Mouse (Mus musculus) lung, postnatal 4 days (tissue): ENCODE data around the gene Chat.
A peak's percentile ranks its signal among the peaks of the same experiment; 100 is the strongest.
"Not testable (repeated sequence)": the region's sequence is repeated elsewhere in the genome, so short reads cannot be mapped to it uniquely, and the experiment has no call there.

Source experiments
- DNase-seq, 2 experiments: peaks; one replicate each; pipeline ENCODE4 v3.0.0; 2021

Gene Chat

GRCm38 (mm10) chr14:32452552-32452951, 13.2 kb downstream of the Chat start:
- no peak for DNase-seq

- no peak for DNase-seq
These were observed 18.8 kb downstream of the Chat start for GRCm38 (mm10) chr14:32446989-32447388.

GRCm38 (mm10) chr14:32443446-32443845, 22.3 kb downstream of the Chat start:
- DNase-seq = no peak

DNA sequence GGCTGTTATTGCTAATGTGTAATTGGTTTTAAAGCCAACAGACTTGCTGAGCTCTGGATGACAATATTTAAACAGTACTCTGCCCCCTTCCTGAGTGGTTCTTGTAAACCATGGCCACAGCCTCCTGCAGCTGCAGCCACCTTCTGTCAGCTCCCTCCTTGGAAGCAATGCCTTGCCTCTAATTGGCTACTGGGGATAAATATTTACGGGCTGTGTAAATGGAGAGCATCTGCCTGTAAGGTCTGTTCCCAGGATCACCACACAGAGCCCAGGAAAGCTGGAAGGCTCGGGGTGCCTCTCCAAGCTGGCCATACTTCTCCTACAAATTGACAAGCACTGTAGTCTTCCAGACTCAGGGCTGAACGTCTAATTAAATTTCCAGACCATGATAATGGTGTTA, 26.0 kb downstream of the Chat start:
- no peak for DNase-seq

DNA sequence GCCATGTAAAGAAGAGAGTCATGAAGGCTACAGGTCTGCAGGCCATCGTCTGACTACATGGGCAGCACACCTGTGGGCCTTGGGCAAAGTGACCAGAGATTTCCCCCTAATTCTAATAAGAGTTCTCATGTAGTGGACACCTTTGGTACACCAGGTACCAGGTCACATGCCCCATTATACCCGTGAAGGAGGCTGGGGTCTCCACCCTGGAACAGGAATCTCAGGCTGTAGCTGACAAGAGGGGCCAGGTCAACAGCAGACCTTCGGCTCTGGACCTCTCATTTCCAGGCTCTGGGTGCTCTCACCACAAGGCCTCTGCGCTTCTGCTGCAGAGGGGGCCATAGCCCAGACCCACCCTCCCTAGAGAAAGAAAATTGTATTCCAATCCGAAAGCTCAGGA, 26.5 kb downstream of the Chat start:
- DNase-seq = no peak

GRCm38 (mm10) chr14:32437352-32437793, 28.4 kb downstream of the Chat start:
- DNase-seq = no peak

DNA sequence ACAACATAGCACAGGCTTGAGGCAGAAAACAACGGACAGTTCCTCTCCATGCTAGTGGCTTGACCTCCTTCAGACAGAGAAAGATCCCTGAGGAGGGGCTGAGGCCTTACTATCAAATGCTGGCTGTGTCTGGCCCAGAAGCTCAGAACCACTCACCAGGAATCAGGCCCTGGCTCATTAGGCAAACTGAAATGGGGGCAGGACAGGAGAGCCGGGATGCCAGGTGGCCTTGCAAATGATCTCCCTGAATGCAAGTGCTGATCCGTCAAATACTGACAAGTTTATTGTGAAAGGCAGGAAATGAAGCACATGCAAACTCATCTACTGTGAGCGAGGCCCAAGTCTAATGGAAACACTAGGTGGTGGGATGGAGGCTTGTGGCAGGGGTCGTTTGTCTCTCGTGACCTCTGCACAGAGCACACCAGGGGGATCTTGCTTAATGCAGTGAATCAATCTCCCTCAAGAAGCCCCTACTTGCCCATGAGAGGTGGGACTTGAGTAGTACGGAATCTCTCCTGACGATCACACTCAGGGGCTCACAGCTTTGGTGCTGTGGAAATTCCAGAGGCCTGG, 36.7 kb downstream of the Chat start:
- DNase-seq = no peak

DNA sequence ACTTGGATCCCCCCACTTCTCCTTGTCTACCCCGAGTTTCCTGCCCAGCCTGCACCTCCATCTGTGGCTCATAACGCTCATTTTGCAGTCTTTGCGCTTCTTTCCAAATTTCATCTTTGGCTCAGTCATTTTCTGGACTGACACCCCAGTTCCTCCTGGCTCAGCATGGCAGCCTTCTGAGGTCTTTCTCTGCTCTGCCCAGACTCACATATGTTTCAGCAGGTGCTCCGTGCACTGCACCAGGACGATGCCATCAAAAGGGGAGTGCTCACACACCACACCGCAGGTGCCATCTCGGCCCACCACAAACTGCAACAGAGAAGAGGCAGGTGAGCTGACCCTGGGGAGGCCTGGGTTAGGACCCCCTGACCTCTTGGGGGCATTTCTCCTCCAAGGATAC, 41.8 kb downstream of the Chat start:
- no peak for DNase-seq

DNA sequence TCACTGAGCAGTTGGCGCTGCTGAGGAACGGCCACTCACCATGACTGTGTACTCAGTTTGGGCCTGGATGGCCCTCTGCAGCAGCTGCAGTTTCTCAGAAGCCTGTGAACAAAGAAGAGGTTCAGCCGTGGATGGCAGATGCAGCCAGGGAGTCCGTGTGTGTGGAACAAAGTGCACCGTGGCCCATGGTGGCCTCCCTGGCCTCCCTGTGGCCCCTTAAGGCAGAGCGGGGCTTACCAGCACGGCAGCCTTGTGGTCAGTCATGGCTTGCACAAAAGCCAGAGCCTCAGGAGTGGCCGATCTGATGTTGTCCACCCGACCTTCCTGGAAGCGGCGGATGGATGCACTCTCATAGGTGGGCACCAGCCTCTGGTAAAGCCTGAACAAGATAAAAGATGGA, 47.0 kb downstream of the Chat start:
- DNase-seq = no peak

DNA sequence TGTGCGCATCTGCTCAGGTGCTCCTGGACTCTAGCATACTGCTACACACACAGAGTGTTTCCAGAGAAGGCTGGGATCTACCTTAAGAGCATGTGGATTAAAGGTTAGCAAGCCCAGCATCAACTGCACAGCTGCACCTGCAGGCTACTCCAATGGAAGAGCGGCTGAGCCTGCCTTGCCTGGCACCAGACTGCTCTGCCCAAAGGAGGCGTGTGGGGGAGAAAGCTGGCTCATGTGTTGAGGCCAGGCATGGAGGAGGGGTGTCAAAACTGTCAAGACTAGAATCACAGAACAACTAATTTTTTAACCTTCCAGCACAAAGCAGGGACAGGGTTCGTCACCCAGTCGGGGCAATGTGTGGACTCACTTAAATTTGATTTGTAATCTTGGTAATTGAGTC, 53.7 kb downstream of the Chat start:
- DNase-seq = no peak

DNA sequence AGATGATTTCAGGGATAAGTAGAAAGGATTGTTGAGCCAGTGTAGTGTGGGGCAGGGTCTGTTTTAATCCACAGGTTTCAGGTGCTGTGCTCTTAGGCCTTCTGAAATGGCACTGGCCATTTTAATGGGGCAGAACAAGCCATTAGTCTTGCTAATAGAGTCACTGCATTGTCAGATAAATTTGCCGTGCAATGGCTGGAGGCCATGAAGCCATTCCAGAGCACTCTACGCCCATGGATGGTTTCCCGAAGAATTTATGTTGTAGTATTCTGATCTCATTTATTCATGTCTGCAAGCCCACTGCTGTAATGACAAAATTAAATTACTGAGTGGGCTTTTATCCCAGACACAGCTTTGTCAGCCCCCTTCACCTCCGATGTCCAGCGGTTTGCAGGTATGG, 55.7 kb downstream of the Chat start:
- DNase-seq = no peak

DNA sequence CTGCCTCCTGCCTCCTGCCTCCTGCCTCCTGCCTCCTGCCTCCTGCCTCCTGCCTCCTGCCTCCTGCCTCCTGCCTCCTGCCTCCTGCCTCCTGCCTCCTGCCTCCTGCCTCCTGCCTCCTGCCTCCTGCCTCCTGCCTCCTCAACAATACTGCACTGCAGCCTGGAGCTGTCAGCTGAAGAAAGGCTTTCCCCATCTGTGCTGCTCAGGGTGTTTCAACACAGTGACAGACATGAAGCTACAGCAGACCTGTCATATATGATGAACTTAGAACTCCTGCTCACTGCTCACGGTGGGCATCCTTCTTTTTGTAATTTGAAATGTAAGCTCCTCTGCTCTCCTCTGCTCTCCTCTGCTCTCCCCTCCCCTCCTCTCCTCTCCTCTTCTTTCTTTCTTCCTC, 60.4 kb downstream of the Chat start:
- not testable (repeated sequence) for DNase-seq

- DNase-seq = peak; percentile 66 to 74
These were observed 77.6 kb downstream of the Chat start, which contains the start of gene 1700024G13Rik for GRCm38 (mm10) chr14:32388196-32388595. Gene 1700024G13Rik (minus strand): TSS chr14:32388391.

DNA sequence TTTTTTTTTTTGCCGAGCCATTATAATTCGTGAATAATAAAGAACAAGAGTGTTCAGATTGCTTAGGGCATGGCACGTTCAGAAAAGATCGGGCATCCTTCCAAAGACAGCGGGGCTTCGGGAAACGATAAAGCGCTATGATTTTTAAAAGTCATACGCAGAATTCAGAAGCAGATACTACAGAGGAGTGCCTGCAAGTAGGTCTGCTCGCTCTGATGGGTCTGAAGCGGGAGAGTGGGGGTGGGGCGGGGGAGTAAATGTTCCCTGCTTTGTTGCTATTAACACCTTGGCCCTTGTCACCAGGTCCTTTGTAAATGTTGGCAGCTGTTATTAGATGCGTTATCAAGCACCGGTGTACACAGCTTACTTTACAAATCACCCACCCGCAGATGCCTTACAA, 84.2 kb downstream of the Chat start:
- DNase-seq = no peak

DNA sequence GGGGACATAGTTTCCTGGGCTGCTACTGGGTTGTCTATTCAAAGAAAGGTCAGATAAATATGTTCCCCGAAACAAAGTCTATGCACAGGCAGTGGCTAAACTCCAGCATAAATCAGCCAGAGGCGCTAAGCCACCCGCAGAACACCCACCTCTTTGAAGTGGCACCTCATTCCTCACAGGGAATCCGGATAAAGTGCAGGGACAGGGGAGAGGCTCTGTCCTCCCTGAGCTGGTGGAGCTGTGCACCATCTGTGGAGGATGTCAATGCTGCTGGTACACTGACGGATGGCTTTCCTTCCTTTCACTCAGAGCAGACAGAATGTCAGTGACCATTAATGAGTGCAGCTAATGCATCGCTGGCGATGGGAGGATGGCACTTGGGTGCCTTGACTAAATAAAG, 84.7 kb downstream of the Chat start:
- DNase-seq = no peak

GRCm38 (mm10) chr14:32380099-32380480, 85.7 kb downstream of the Chat start:
- DNase-seq = no peak

DNA sequence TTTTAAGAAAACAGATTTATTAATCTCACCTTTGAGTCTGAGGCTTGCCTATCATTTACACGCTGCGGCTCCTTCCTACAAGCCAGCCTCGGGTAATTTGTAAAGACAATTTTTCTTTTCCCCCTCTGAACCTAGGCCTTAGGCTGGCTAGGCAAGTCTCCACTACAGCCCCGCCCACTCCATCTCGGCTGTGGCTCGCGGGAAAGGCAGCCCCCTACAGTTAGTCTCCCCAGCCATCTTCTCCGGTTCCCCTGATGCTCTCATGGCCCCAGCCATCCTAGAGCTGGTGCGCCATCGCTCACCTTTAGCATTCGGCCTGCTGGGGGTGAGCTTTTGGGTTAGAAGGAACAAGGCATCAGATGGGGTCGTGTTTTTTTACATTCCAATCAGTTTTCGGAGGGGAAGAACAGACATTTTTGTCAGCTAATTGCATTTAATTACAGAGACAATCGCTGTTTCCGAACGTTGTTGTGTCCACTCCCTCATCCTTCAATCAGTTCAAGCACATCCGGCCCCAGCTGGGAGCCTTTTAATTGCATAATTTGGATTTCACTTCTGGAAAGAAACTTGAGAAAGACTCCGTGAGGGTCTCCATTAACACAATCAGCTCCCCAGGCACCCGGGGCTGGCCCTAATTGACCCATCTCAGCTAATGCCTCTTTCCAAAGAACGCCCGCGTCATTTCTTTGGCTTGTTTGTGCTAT, 86.2 kb downstream of the Chat start:
- DNase-seq = no peak

DNA sequence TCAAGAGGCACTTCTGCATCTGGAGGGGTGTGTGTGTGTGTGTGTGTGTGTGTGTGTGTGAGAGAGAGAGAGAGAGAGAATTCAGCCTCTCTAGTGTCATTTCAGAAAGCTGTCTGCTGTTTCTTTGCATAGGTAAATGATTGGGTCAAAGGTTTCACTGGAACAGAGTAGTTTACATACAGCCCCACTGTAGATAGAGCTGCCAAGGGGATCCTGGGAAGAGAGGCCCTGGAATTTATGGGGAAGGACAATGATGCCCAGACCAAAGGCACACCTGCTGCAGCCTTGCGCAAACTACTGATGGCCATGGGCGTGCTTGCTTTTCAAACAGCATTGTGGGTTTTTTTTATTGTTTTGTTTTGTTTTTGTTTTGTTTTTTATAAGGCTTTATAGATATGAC, 93.3 kb downstream of the Chat start:
- no peak for DNase-seq

DNA sequence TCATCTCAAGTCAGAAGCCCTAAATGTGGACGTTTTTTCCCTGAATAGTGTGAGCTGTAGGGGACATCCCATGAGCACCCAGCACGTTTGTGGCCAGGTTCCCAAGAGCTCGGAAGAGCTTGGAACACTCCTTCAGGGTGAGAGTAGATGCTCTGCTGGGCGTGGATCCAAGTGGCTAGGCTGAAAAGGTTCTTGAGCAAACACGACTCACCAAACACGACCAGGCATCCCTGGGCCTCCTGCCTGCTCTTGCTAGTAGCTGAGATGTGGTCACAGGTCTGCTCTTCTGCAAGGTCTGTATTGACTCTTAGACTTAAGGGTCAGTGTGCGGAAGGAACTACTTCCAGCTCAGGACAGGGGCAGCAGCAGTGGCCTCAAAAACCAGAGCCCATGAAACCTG, 96.0 kb downstream of the Chat start:
- DNase-seq = no peak

GRCm38 (mm10) chr14:32364359-32364758, 101.4 kb downstream of the Chat start:
- DNase-seq = no peak
